Mouse (Mus musculus) lung, postnatal 0 days (tissue): ENCODE measurements around the gene Cdt1. TPM values are rescaled to one million over a fixed set of nuclear protein-coding genes. Genes with fewer than 3 reads are reported as not detected.

Source experiments
- ATAC-seq: fragments of 200-750 bp; cut with Nextera tagmentation; 2 replicates; pipeline ENCODE4 v1.8.0; 2017; ENCODE audit warnings: moderate library complexity
- DNase-seq: peaks from one replicate; pipeline ENCODE4 v3.0.0-alpha.2; 2016; ENCODE audit warnings: low spot score
- H3K27ac ChIP-seq: fragments of 300-500 bp; sonication (generic); 2 replicates; pipeline ENCODE4 v1.5.1; 2014; ENCODE audit warnings: antibody characterized with exemption, mild to moderate bottlenecking, low read length, mixed read lengths
- H3K27me3 ChIP-seq: fragments of 300-500 bp; sonication (generic); replicated peaks from 2 replicates; pipeline ENCODE4 v1.6.1; 2014; ENCODE audit warnings: low read length, mixed read lengths; ENCODE audit not compliant: insufficient read depth
- H3K36me3 ChIP-seq: fragments of 300-500 bp; sonication (generic); 2 replicates; pipeline ENCODE4 v1.6.1; 2014; ENCODE audit warnings: low read length, mixed read lengths; ENCODE audit not compliant: insufficient read depth
- H3K4me1 ChIP-seq: fragments of 300-500 bp; sonication (generic); 2 replicates; pipeline ENCODE4 v1.6.1; 2014; ENCODE audit warnings: antibody characterized with exemption, low read depth, low read length, mixed read lengths; ENCODE audit not compliant: insufficient read depth
- H3K4me2 ChIP-seq: fragments of 300-500 bp; sonication (generic); replicated peaks from 2 replicates; pipeline ENCODE4 v1.6.1; 2014; ENCODE audit warnings: low read depth, mild to moderate bottlenecking, low read length, moderate library complexity, mixed read lengths
- H3K4me3 ChIP-seq: fragments of 300-500 bp; sonication (generic); 2 replicates; pipeline ENCODE4 v1.5.1; 2014; ENCODE audit warnings: low read depth, low read length
- H3K9ac ChIP-seq: fragments of 300-500 bp; sonication (generic); replicated peaks from 2 replicates; pipeline ENCODE4 v1.6.1; 2014; ENCODE audit warnings: low read depth, mild to moderate bottlenecking
- H3K9me3 ChIP-seq: fragments of 300-500 bp; sonication (generic); 2 replicates; pipeline ENCODE4 v1.6.1; 2016; ENCODE audit warnings: low read length, mixed read lengths
- CTCF ChIP-seq: IDR thresholded peaks from 2 replicates; pipeline ENCODE4 v1.5.1; 2016; ENCODE audit warnings: antibody characterized with exemption, mild to moderate bottlenecking
- EP300 ChIP-seq: IDR thresholded peaks from 2 replicates; pipeline ENCODE4 v1.6.1; 2016; ENCODE audit warnings: antibody characterized with exemption, mild to moderate bottlenecking, control low read depth
- WGBS: fragments of 180-500 bp; shearing (Covaris S2); extraction: QIAGEN DNeasy Blood & Tissue Kit; methylation state at CpG from one replicate; pipeline ENCODE4 v1.1.7; 2014; 5-methylcytosine and 5-hydroxymethylcytosine counted together
- polyA plus RNA-seq: library from polyadenylated mRNA; unstranded; fragments of >200 nt; fragmentation: Nextera tagmentation; extraction: Ambion mirVana; gene quantifications from 2 replicates; pipeline ENCODE4 v1.2.1, GENCODE M21; 2015

The Cdt1 gene
- polyA plus RNA-seq, 1 experiment from 2014 or later: 7.4 TPM

- TF ChIP-seq CTCF (no peak), EP300 (no peak)
- H3K27me3 ChIP-seq: no peaks in the 10 kb centered on the region
- peak; percentile 53 for ATAC-seq
- H3K4me2 ChIP-seq: no peak overlapping the region
- no peaks in the 10 kb centered on the region for H3K9me3 ChIP-seq
- no peak overlapping the region for H3K9ac ChIP-seq
- 33% methylated on average over 3 of the region's 3 CpGs for WGBS
- H3K36me3 ChIP-seq: no peaks in the 10 kb centered on the region
- peak; percentile 64 for DNase-seq
- peaks cover 47% of the 10 kb centered on the region for H3K4me1 ChIP-seq
- H3K4me3 ChIP-seq: no peak overlapping the region
- H3K27ac ChIP-seq: peak overlapping the region; percentile 90
These were observed 41.7 kb upstream of the Cdt1 start for GRCm38 (mm10) chr8:122526084-122526483.

GRCm38 (mm10) chr8:122526526-122527170 lies 41.2 kb upstream of the Cdt1 start:
- TF ChIP-seq EP300: peak; percentile 75; the same call in 1 of the 2 replicates
- TF ChIP-seq CTCF: no peak
- WGBS: 33% methylated on average over 7 of the region's 7 CpGs
- peak; percentile 82 for ATAC-seq

DNA sequence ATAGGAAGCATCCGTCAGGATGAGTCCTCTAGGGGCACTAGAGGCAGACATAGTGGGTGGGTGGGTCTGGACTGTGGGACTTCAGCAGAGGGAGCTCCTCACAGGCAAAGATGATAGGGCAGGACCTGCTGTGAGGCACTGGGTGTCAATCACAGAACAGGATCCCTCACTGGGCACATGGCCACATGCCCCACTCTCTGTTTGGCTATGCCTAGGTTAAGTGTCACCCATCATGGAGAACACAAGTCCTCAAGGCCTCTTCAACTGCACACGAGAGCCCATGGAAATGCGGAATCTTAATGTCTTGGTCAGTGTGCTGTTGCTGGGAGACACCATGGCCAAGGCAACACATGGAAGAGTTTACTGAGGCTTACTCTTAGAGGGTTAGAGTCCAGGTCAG lies 39.9 kb upstream of the Cdt1 start:
- H3K27me3 ChIP-seq: no peaks in the 10 kb centered on the region
- no peak overlapping the region for H3K4me2 ChIP-seq
- TF ChIP-seq CTCF (peak; percentile 18; the same call in 1 of the 2 replicates), EP300 (no peak)
- DNase-seq (peak; percentile 45), ATAC-seq (no peak)
- H3K9me3 ChIP-seq: no peaks in the 10 kb centered on the region
- H3K9ac ChIP-seq: no peak overlapping the region
- 87% methylated on average over 3 of the region's 3 CpGs for WGBS
- H3K4me1 ChIP-seq: peaks cover 57% of the 10 kb centered on the region
- peak overlapping the region; percentile 90 for H3K27ac ChIP-seq
- H3K4me3 ChIP-seq: no peak overlapping the region
- H3K36me3 ChIP-seq: no peaks in the 10 kb centered on the region

More at GRCm38 (mm10) chr8:122526526-122527170, 41.2 kb upstream of the Cdt1 start:
- H3K27me3 ChIP-seq: no peaks in the 10 kb centered on the region
- H3K4me2 ChIP-seq: no peak overlapping the region
- no peaks in the 10 kb centered on the region for H3K9me3 ChIP-seq
- peaks cover 53% of the 10 kb centered on the region for H3K4me1 ChIP-seq
- H3K4me3 ChIP-seq: no peak overlapping the region
- no peaks in the 10 kb centered on the region for H3K36me3 ChIP-seq
- H3K9ac ChIP-seq: no peak overlapping the region
- H3K27ac ChIP-seq: peak overlapping the region; percentile 90
- DNase-seq: peak; percentile 90

- 77% methylated on average over 4 of the region's 4 CpGs for WGBS
- no peak overlapping the region for H3K27ac ChIP-seq
- no peak overlapping the region for H3K9ac ChIP-seq
- no peak for TF ChIP-seq CTCF
- no peak for ATAC-seq
- H3K4me1 ChIP-seq: peaks cover 45% of the 10 kb centered on the region
- H3K4me2 ChIP-seq: no peak overlapping the region
- DNase-seq: peak; percentile 6
- H3K27me3 ChIP-seq: no peaks in the 10 kb centered on the region
- no peaks in the 10 kb centered on the region for H3K36me3 ChIP-seq
- no peak overlapping the region for H3K4me3 ChIP-seq
- no peaks in the 10 kb centered on the region for H3K9me3 ChIP-seq
These were observed 38.7 kb upstream of the Cdt1 start for GRCm38 (mm10) chr8:122529159-122529558.

DNA sequence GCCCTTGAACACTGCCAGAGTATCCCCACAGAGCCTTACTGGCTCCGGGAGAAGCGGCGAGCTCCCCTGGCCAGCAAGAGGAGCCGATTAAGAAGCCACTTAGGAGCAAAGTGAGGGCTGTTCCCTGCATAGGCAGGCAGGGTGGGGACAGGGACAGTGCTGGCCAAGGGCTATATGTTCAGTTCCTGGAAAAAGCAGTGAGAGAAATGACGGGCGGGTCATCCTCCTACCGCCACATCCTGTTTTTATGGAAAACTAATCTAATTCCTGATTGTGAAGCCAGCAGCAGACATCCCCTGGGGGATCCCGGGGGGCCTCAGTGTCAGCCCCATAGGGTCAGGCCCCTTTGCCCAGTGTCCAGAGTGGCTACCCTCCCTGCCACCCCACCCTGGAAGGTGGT lies 36.5 kb upstream of the Cdt1 start:
- peak overlapping the region; percentile 77 for H3K27ac ChIP-seq
- H3K36me3 ChIP-seq: no peaks in the 10 kb centered on the region
- peaks cover 23% of the 10 kb centered on the region for H3K4me1 ChIP-seq
- WGBS: 55% methylated on average over 8 of the region's 8 CpGs
- H3K9me3 ChIP-seq: no peaks in the 10 kb centered on the region
- H3K27me3 ChIP-seq: no peaks in the 10 kb centered on the region
- ATAC-seq (peak; percentile 20; the same call in 1 of the 2 replicates), DNase-seq (peak; percentile 64)
- no peak overlapping the region for H3K4me3 ChIP-seq
- H3K9ac ChIP-seq: no peak overlapping the region
- TF ChIP-seq CTCF (no peak), EP300 (peak; percentile 65; the same call in 1 of the 2 replicates)
- no peak overlapping the region for H3K4me2 ChIP-seq

DNA sequence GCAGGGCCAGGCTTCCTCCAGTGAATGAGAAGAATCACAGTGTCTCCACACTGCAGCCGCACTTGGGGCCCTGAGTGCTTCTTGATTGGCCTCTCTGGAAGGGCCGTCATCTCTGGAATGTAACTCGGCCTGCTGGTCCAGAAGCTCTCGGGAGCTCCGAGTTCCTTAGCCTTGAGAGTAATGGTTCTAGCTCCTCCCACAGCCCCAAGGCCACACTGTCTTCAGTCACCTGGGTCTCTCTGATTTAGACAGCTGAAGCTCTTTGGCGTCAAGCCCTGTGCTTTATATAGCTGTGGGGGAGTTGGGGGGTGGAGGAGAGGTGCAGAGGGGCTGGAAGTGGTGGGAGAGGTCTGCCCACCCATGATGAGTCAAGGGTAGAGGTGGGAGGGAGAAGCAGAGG lies 30.8 kb upstream of the Cdt1 start:
- ATAC-seq: peak; percentile 94
- WGBS: 4% methylated on average over 6 of the region's 6 CpGs
- H3K4me3 ChIP-seq: no peak overlapping the region
- no peaks in the 10 kb centered on the region for H3K36me3 ChIP-seq
- no peaks in the 10 kb centered on the region for H3K27me3 ChIP-seq
- TF ChIP-seq EP300: peak; percentile 97
- no peak for TF ChIP-seq CTCF
- H3K9me3 ChIP-seq: no peaks in the 10 kb centered on the region
- no peak overlapping the region for H3K9ac ChIP-seq
- H3K27ac ChIP-seq: peak overlapping the region; percentile 88
- H3K4me2 ChIP-seq: no peak overlapping the region; the same call in 1 of the 2 replicates
- H3K4me1 ChIP-seq: peaks cover 26% of the 10 kb centered on the region; the same call in 1 of the 2 replicates
- peak; percentile 94 for DNase-seq
